Mouse (Mus musculus): ENCODE measurements around the gene Tuft1. TPM values are rescaled to one million over a fixed set of nuclear protein-coding genes. Genes with fewer than 3 reads are reported as not detected.
"Not testable (repeated sequence)": the region's sequence is repeated elsewhere in the genome, so short reads cannot be mapped to it uniquely, and the experiment has no call there.

Gene Tuft1
- polyA plus RNA-seq, 1 experiment from 2014 or later = 4.2 TPM

- not testable (repeated sequence) for H3K4me1 ChIP-seq (ENCODE audit: control insufficient read depth, insufficient read depth, low read length); H3K36me3 ChIP-seq (ENCODE audit: control insufficient read depth, insufficient read depth, low read length); H3K9ac ChIP-seq (ENCODE audit: low read length); ATAC-seq (ENCODE audit: low FRiP score); H3K27ac ChIP-seq (ENCODE audit: low read depth, low read length); H3K27me3 ChIP-seq (ENCODE audit: control insufficient read depth, insufficient read depth, low read length); H3K4me3 ChIP-seq (ENCODE audit: low read depth, low read length); H3K9me3 ChIP-seq (ENCODE audit: control insufficient read depth, low read length); H3K4me2 ChIP-seq; DNase-seq (ENCODE audit: low spot score, missing footprints)
- WGBS = 87% methylated on average over 9 of the region's 9 CpGs
Observed at GRCm38 (mm10) chr3:94675101-94675500, 16.4 kb upstream of the Tuft1 start.

GRCm38 (mm10) chr3:94665896-94666295, 7.2 kb upstream of the Tuft1 start:
- H3K9ac ChIP-seq (ENCODE audit: low read length); H3K27ac ChIP-seq (ENCODE audit: low read depth, low read length); DNase-seq (ENCODE audit: low spot score, missing footprints); H3K4me2 ChIP-seq; H3K36me3 ChIP-seq (ENCODE audit: control insufficient read depth, insufficient read depth, low read length); H3K27me3 ChIP-seq (ENCODE audit: control insufficient read depth, insufficient read depth, low read length); H3K4me3 ChIP-seq (ENCODE audit: low read depth, low read length); H3K9me3 ChIP-seq (ENCODE audit: control insufficient read depth, low read length); H3K4me1 ChIP-seq (ENCODE audit: control insufficient read depth, insufficient read depth, low read length): not testable (repeated sequence)
- ATAC-seq (ENCODE audit: low FRiP score) = peak; percentile 77
- 52% methylated on average over 7 of the region's 7 CpGs for WGBS

- H3K4me2 ChIP-seq; ATAC-seq (ENCODE audit: low FRiP score); H3K27me3 ChIP-seq (ENCODE audit: control insufficient read depth, insufficient read depth, low read length); DNase-seq (ENCODE audit: low spot score, missing footprints); H3K9me3 ChIP-seq (ENCODE audit: control insufficient read depth, low read length); H3K4me3 ChIP-seq (ENCODE audit: low read depth, low read length); H3K27ac ChIP-seq (ENCODE audit: low read depth, low read length); H3K4me1 ChIP-seq (ENCODE audit: control insufficient read depth, insufficient read depth, low read length); H3K36me3 ChIP-seq (ENCODE audit: control insufficient read depth, insufficient read depth, low read length); H3K9ac ChIP-seq (ENCODE audit: low read length): not testable (repeated sequence)
- 77% methylated on average over 3 of the region's 5 CpGs for WGBS
Observed at GRCm38 (mm10) chr3:94665060-94665802, 6.6 kb upstream of the Tuft1 start.

GRCm38 (mm10) chr3:94660841-94661240, 2.2 kb upstream of the Tuft1 start:
- not testable (repeated sequence) for ATAC-seq (ENCODE audit: low FRiP score); H3K9ac ChIP-seq (ENCODE audit: low read length)
- WGBS = 85% methylated on average over 2 of the region's 2 CpGs

GRCm38 (mm10) chr3:94659142-94659748, 573 bp upstream of the Tuft1 start:
- H3K4me2 ChIP-seq; H3K9me3 ChIP-seq (ENCODE audit: control insufficient read depth, low read length); H3K4me1 ChIP-seq (ENCODE audit: control insufficient read depth, insufficient read depth, low read length); H3K36me3 ChIP-seq (ENCODE audit: control insufficient read depth, insufficient read depth, low read length); H3K9ac ChIP-seq (ENCODE audit: low read length); H3K4me3 ChIP-seq (ENCODE audit: low read depth, low read length); H3K27me3 ChIP-seq (ENCODE audit: control insufficient read depth, insufficient read depth, low read length); H3K27ac ChIP-seq (ENCODE audit: low read depth, low read length): not testable (repeated sequence)
- 28% methylated on average over 8 of the region's 10 CpGs for WGBS
- DNase-seq (ENCODE audit: low spot score, missing footprints) (peak; percentile 83), ATAC-seq (ENCODE audit: low FRiP score) (peak; percentile 36)

More at GRCm38 (mm10) chr3:94660841-94661240, 2.2 kb upstream of the Tuft1 start:
- not testable (repeated sequence) for H3K9me3 ChIP-seq (ENCODE audit: control insufficient read depth, low read length); H3K27ac ChIP-seq (ENCODE audit: low read depth, low read length); H3K36me3 ChIP-seq (ENCODE audit: control insufficient read depth, insufficient read depth, low read length); H3K27me3 ChIP-seq (ENCODE audit: control insufficient read depth, insufficient read depth, low read length); H3K4me1 ChIP-seq (ENCODE audit: control insufficient read depth, insufficient read depth, low read length); H3K4me3 ChIP-seq (ENCODE audit: low read depth, low read length); H3K4me2 ChIP-seq; DNase-seq (ENCODE audit: low spot score, missing footprints)

GRCm38 (mm10) chr3:94657852-94658739, 576 bp downstream of the Tuft1 start:
- not testable (repeated sequence) for H3K9ac ChIP-seq (ENCODE audit: low read length); H3K27ac ChIP-seq (ENCODE audit: low read depth, low read length); H3K27me3 ChIP-seq (ENCODE audit: control insufficient read depth, insufficient read depth, low read length); H3K9me3 ChIP-seq (ENCODE audit: control insufficient read depth, low read length); H3K4me1 ChIP-seq (ENCODE audit: control insufficient read depth, insufficient read depth, low read length); H3K36me3 ChIP-seq (ENCODE audit: control insufficient read depth, insufficient read depth, low read length)
- peak; percentile 89 for DNase-seq (ENCODE audit: low spot score, missing footprints)
- peak; percentile 74 for ATAC-seq (ENCODE audit: low FRiP score)
- 3% methylated on average over 22 of the region's 47 CpGs for WGBS
- peak overlapping the region; percentile 32 for H3K4me3 ChIP-seq (ENCODE audit: low read depth, low read length)
- peak overlapping the region; percentile 52 for H3K4me2 ChIP-seq

GRCm38 (mm10) chr3:94653967-94654366, 4.7 kb downstream of the Tuft1 start:
- not testable (repeated sequence) for H3K4me2 ChIP-seq; ATAC-seq (ENCODE audit: low FRiP score); H3K4me1 ChIP-seq (ENCODE audit: control insufficient read depth, insufficient read depth, low read length); H3K27me3 ChIP-seq (ENCODE audit: control insufficient read depth, insufficient read depth, low read length); H3K4me3 ChIP-seq (ENCODE audit: low read depth, low read length); H3K27ac ChIP-seq (ENCODE audit: low read depth, low read length); H3K9me3 ChIP-seq (ENCODE audit: control insufficient read depth, low read length); DNase-seq (ENCODE audit: low spot score, missing footprints); H3K36me3 ChIP-seq (ENCODE audit: control insufficient read depth, insufficient read depth, low read length); H3K9ac ChIP-seq (ENCODE audit: low read length)
- 79% methylated on average over 1 of the region's 1 CpGs for WGBS

GRCm38 (mm10) chr3:94650409-94650808, 8.3 kb downstream of the Tuft1 start:
- no peak overlapping the region for H3K4me3 ChIP-seq (ENCODE audit: low read depth, low read length)
- 86% methylated on average over 7 of the region's 7 CpGs for WGBS
- ATAC-seq (ENCODE audit: low FRiP score) = no peak
- no peaks in the 10 kb centered on the region for H3K9me3 ChIP-seq (ENCODE audit: control insufficient read depth, low read length)
- no peaks in the 10 kb centered on the region for H3K36me3 ChIP-seq (ENCODE audit: control insufficient read depth, insufficient read depth, low read length)
- DNase-seq (ENCODE audit: low spot score, missing footprints) = no peak
- no peaks in the 10 kb centered on the region for H3K27me3 ChIP-seq (ENCODE audit: control insufficient read depth, insufficient read depth, low read length)
- H3K9ac ChIP-seq (ENCODE audit: low read length) = no peak overlapping the region
- no peak overlapping the region for H3K4me2 ChIP-seq
- H3K4me1 ChIP-seq (ENCODE audit: control insufficient read depth, insufficient read depth, low read length) = no peaks in the 10 kb centered on the region; the same call in 1 of the 2 replicates
- no peak overlapping the region for H3K27ac ChIP-seq (ENCODE audit: low read depth, low read length)
